Mouse (Mus musculus) intestine, embryonic 15.5 days (tissue): Measurements from ENCODE around the gene Fxyd6. TPM values are rescaled to one million over a fixed set of nuclear protein-coding genes. Genes with fewer than 3 reads are reported as not detected.

ENCODE experiments used
- ATAC-seq: fragments of 200-750 bp; cut with Nextera tagmentation; 2 replicates; pipeline ENCODE4 v1.8.0; 2017; ENCODE audit warnings: moderate TSS enrichment, moderate library complexity
- H3K27ac ChIP-seq: fragments of 300-500 bp; sonication (generic); 2 replicates; pipeline ENCODE4 v1.5.1; 2015; ENCODE audit warnings: mild to moderate bottlenecking, inconsistent platforms
- H3K27me3 ChIP-seq: fragments of 300-500 bp; sonication (generic); replicated peaks from 2 replicates; pipeline ENCODE4 v1.6.1; 2015; ENCODE audit warnings: inconsistent platforms
- H3K36me3 ChIP-seq: fragments of 300-500 bp; sonication (generic); 2 replicates; pipeline ENCODE4 v1.6.1; 2015; ENCODE audit warnings: inconsistent platforms
- H3K4me1 ChIP-seq: fragments of 300-500 bp; sonication (generic); replicated peaks from 2 replicates; pipeline ENCODE4 v1.6.1; 2015; ENCODE audit warnings: inconsistent platforms
- H3K4me2 ChIP-seq: fragments of 300-500 bp; sonication (generic); replicated peaks from 2 replicates; pipeline ENCODE4 v1.6.1; 2015; ENCODE audit warnings: mild to moderate bottlenecking, inconsistent platforms
- H3K4me3 ChIP-seq: fragments of 300-500 bp; sonication (generic); replicated peaks from 2 replicates; pipeline ENCODE4 v1.5.1; 2015; ENCODE audit warnings: inconsistent platforms
- H3K9ac ChIP-seq: fragments of 300-500 bp; sonication (generic); 2 replicates; pipeline ENCODE4 v1.6.1; 2015; ENCODE audit warnings: inconsistent platforms
- H3K9me3 ChIP-seq: fragments of 300-500 bp; sonication (generic); 2 replicates; pipeline ENCODE4 v1.6.1; 2016; ENCODE audit warnings: inconsistent platforms
- WGBS: fragments of 180-500 bp; shearing (Covaris S2); methylation state at CpG from one replicate; pipeline ENCODE4 v1.1.7; 2015; 5-methylcytosine and 5-hydroxymethylcytosine counted together
- polyA plus RNA-seq: library from polyadenylated mRNA; unstranded; fragments of >200 nt; fragmentation: Nextera tagmentation; extraction: Ambion mirVana; gene quantifications from 2 replicates; pipeline ENCODE4 v1.2.1, GENCODE M21; 2015

Fxyd6 gene
- polyA plus RNA-seq, 1 experiment from 2014 or later, result 77.2 TPM

GRCm38 (mm10) chr9:45415912-45416311, 45.9 kb downstream of the Fxyd6 start:
- no peak overlapping the region for H3K9ac ChIP-seq

GRCm38 (mm10) chr9:45417245-45417644, 47.3 kb downstream of the Fxyd6 start:
- Histone ChIP-seq H3K9me3 (no peaks in the 10 kb centered on the region), H3K9ac (no peak overlapping the region), H3K36me3 (no peaks in the 10 kb centered on the region), H3K4me1 (no peaks in the 10 kb centered on the region), H3K4me3 (no peak overlapping the region), H3K27ac (no peak overlapping the region), H3K4me2 (peak overlapping the region; percentile 43), H3K27me3 (no peaks in the 10 kb centered on the region)
- WGBS, result 18% methylated on average over 8 of the region's 8 CpGs
- peak; percentile 70 for ATAC-seq

More at GRCm38 (mm10) chr9:45415912-45416311, 45.9 kb downstream of the Fxyd6 start:
- Histone ChIP-seq H3K9me3 (no peaks in the 10 kb centered on the region), H3K27ac (no peak overlapping the region), H3K4me1 (no peaks in the 10 kb centered on the region), H3K4me3 (no peak overlapping the region), H3K36me3 (no peaks in the 10 kb centered on the region), H3K27me3 (no peaks in the 10 kb centered on the region), H3K4me2 (no peak overlapping the region)
- 55% methylated on average over 4 of the region's 4 CpGs for WGBS
- no peak for ATAC-seq

- 63% methylated on average over 8 of the region's 8 CpGs for WGBS
- H3K4me3 ChIP-seq, result no peak overlapping the region
- H3K4me1 ChIP-seq, result no peaks in the 10 kb centered on the region
- no peak overlapping the region for H3K27ac ChIP-seq
- no peak overlapping the region for H3K4me2 ChIP-seq
- H3K36me3 ChIP-seq, result no peaks in the 10 kb centered on the region
- no peaks in the 10 kb centered on the region for H3K27me3 ChIP-seq
- no peaks in the 10 kb centered on the region for H3K9me3 ChIP-seq
- no peak overlapping the region for H3K9ac ChIP-seq
- ATAC-seq, result no peak
Observed at GRCm38 (mm10) chr9:45418252-45418651, 48.3 kb downstream of the Fxyd6 start.

DNA sequence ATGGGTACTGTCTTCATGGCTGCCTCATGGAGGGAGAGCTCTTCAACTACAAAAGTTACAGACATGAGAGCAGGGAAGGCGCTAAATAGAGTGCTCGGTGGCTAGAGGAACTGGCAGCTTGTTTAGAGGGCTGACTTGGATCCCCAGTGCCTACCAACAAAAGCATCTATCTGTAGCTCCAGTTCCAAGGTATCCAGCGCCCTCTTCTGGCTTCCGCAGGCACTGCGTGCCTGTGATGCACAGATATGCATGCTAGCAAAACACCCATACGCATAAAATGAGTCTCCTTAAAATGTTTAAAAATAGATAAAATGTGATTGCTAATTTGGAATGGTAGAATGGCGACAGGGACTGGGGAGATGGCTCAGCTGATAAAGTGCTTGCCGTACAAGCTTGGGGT, 51.2 kb downstream of the Fxyd6 start:
- H3K4me3 ChIP-seq, result no peak overlapping the region
- H3K9ac ChIP-seq, result no peak overlapping the region
- H3K4me2 ChIP-seq, result no peak overlapping the region
- no peak for ATAC-seq
- H3K4me1 ChIP-seq, result no peaks in the 10 kb centered on the region
- H3K27me3 ChIP-seq, result no peaks in the 10 kb centered on the region
- no peaks in the 10 kb centered on the region for H3K9me3 ChIP-seq
- no peaks in the 10 kb centered on the region for H3K36me3 ChIP-seq
- 69% methylated on average over 8 of the region's 8 CpGs for WGBS
- no peak overlapping the region for H3K27ac ChIP-seq

GRCm38 (mm10) chr9:45422761-45423298, 52.8 kb downstream of the Fxyd6 start:
- no peak for ATAC-seq
- Histone ChIP-seq H3K9ac (no peak overlapping the region), H3K27me3 (0 out of 2 replicates have a peak, but pooled peaks cover 4% of the 10 kb centered on the region), H3K27ac (no peak overlapping the region), H3K4me1 (no peaks in the 10 kb centered on the region), H3K9me3 (no peaks in the 10 kb centered on the region), H3K36me3 (no peaks in the 10 kb centered on the region), H3K4me2 (no peak overlapping the region), H3K4me3 (no peak overlapping the region)
- WGBS, result 83% methylated on average over 7 of the region's 7 CpGs

- Histone ChIP-seq H3K9ac (no peak within 1 kb of the TSS), H3K4me3 (no peak within 1 kb of the TSS), H3K9me3 (no peaks in the 10 kb centered on the region), H3K27me3 (peaks cover 33% of the 10 kb centered on the region), H3K36me3 (no peaks in the 10 kb centered on the region), H3K27ac (no peak within 1 kb of the TSS), H3K4me1 (peaks cover 14% of the 10 kb centered on the region), H3K4me2 (no peak within 1 kb of the TSS)
- no peak for ATAC-seq
- 82% methylated on average over 4 of the region's 4 CpGs for WGBS
Observed at GRCm38 (mm10) chr9:45426456-45426855, 56.5 kb downstream of the Fxyd6 start, which contains the start of gene Dscaml1. Dscaml1 (plus strand) TSS chr9:45426628.

- H3K27me3 ChIP-seq, result peaks cover 46% of the 10 kb centered on the region
- no peaks in the 10 kb centered on the region for H3K9me3 ChIP-seq
- no peak overlapping the region for H3K9ac ChIP-seq
- H3K27ac ChIP-seq, result no peak overlapping the region
- WGBS, result 26% methylated on average over 5 of the region's 5 CpGs
- H3K4me3 ChIP-seq, result no peak overlapping the region
- no peak overlapping the region for H3K4me2 ChIP-seq
- peaks cover 14% of the 10 kb centered on the region for H3K4me1 ChIP-seq
- H3K36me3 ChIP-seq, result no peaks in the 10 kb centered on the region
- no peak for ATAC-seq
Observed at GRCm38 (mm10) chr9:45429392-45429791, 59.4 kb downstream of the Fxyd6 start.

- H3K4me3 ChIP-seq, result peak overlapping the region; percentile 37
- no peak overlapping the region for H3K27ac ChIP-seq
- 3% methylated on average over 46 of the region's 54 CpGs for WGBS
- H3K36me3 ChIP-seq, result no peaks in the 10 kb centered on the region
- H3K9ac ChIP-seq, result no peak overlapping the region
- peaks cover 14% of the 10 kb centered on the region for H3K4me1 ChIP-seq
- H3K9me3 ChIP-seq, result no peaks in the 10 kb centered on the region
- peak; percentile 41; the same call in 1 of the 2 replicates for ATAC-seq
- peaks cover 46% of the 10 kb centered on the region for H3K27me3 ChIP-seq
- peak overlapping the region; percentile 86 for H3K4me2 ChIP-seq
Observed at GRCm38 (mm10) chr9:45429951-45430697, 60.1 kb downstream of the Fxyd6 start.

DNA sequence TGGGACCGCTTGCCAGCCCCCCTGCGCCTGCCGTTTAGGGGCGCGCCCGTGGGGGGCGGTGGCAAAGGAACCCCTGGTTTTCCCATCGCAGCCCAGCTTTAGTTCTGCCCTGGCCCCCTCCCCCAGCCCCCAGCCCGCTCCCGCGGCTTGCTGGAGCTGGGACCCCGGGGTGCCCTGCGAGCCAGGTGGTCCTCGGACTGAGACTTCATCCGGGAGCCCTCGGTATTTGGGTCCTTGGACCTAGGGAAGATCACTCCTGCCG, 60.6 kb downstream of the Fxyd6 start:
- H3K27me3 ChIP-seq, result peaks cover 46% of the 10 kb centered on the region
- peak overlapping the region; percentile 86 for H3K4me2 ChIP-seq
- H3K36me3 ChIP-seq, result no peaks in the 10 kb centered on the region
- no peak for ATAC-seq
- no peak overlapping the region for H3K27ac ChIP-seq
- peak overlapping the region; percentile 37 for H3K4me3 ChIP-seq
- H3K9me3 ChIP-seq, result no peaks in the 10 kb centered on the region
- WGBS, result under 1% methylated on average over 14 of the region's 17 CpGs
- no peak overlapping the region for H3K9ac ChIP-seq
- H3K4me1 ChIP-seq, result peaks cover 14% of the 10 kb centered on the region

GRCm38 (mm10) chr9:45431150-45431549, 61.2 kb downstream of the Fxyd6 start:
- Histone ChIP-seq H3K4me1 (peaks cover 14% of the 10 kb centered on the region), H3K9me3 (no peaks in the 10 kb centered on the region), H3K4me2 (peak overlapping the region; percentile 86), H3K36me3 (no peaks in the 10 kb centered on the region), H3K27ac (no peak overlapping the region), H3K4me3 (peak overlapping the region; percentile 37), H3K27me3 (peaks cover 46% of the 10 kb centered on the region), H3K9ac (no peak overlapping the region)
- ATAC-seq, result no peak
- 3% methylated on average over 26 of the region's 26 CpGs for WGBS

- 74% methylated on average over 12 of the region's 12 CpGs for WGBS
- H3K9me3 ChIP-seq, result no peaks in the 10 kb centered on the region
- peaks cover 14% of the 10 kb centered on the region for H3K4me1 ChIP-seq
- peaks cover 44% of the 10 kb centered on the region for H3K27me3 ChIP-seq
- H3K9ac ChIP-seq, result no peak overlapping the region
- H3K4me2 ChIP-seq, result no peak overlapping the region
- no peak for ATAC-seq
- H3K27ac ChIP-seq, result no peak overlapping the region
- no peak overlapping the region for H3K4me3 ChIP-seq
- H3K36me3 ChIP-seq, result no peaks in the 10 kb centered on the region
Observed at GRCm38 (mm10) chr9:45432639-45433038, 62.7 kb downstream of the Fxyd6 start.

DNA sequence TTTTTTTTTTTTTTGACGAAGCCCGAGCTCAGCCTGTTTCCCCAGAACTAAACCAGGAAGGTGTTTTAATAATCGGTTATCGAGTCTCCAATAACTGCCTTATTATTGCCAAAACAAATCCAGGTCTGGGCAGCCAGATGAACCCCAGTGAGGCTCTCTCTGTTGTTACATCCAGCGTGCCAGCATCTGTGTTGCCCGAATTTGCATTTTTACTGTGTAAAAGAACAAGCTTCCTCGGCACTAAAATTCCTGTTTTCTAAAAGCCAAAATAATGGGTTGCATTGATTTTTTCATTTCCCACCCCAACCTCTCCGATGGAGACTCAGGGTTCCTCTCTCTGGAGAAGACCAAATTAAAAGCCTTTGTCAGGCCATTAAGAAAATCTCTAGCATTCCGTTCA, 63.1 kb downstream of the Fxyd6 start:
- Histone ChIP-seq H3K27ac (no peak overlapping the region), H3K36me3 (no peaks in the 10 kb centered on the region), H3K9me3 (no peaks in the 10 kb centered on the region), H3K4me3 (no peak overlapping the region), H3K4me1 (peaks cover 14% of the 10 kb centered on the region), H3K27me3 (peaks cover 42% of the 10 kb centered on the region), H3K9ac (no peak overlapping the region), H3K4me2 (no peak overlapping the region)
- WGBS, result 83% methylated on average over 9 of the region's 9 CpGs
- ATAC-seq, result no peak

GRCm38 (mm10) chr9:45434171-45434570, 64.2 kb downstream of the Fxyd6 start:
- Histone ChIP-seq H3K4me1 (peaks cover 14% of the 10 kb centered on the region), H3K4me3 (no peak overlapping the region), H3K27ac (no peak overlapping the region), H3K36me3 (no peaks in the 10 kb centered on the region), H3K9ac (no peak overlapping the region), H3K27me3 (peaks cover 36% of the 10 kb centered on the region), H3K4me2 (no peak overlapping the region), H3K9me3 (no peaks in the 10 kb centered on the region)
- ATAC-seq, result no peak
- WGBS, result 78% methylated on average over 2 of the region's 2 CpGs
